Mouse (Mus musculus) limb, embryonic 12.5 days (tissue): ENCODE measurements at regions not wholly inside any gene's neighbourhood (a gene's known extent, or its start where the extent isn't known, plus 50 kb on each side); places are given as distances from the start of the nearest gene placed in this dataset.
"Not testable (repeated sequence)": the region's sequence is repeated elsewhere in the genome, so short reads cannot be mapped to it uniquely, and the experiment has no call there.

Experiments used
- ATAC-seq: fragments of 200-750 bp; cut with Nextera tagmentation; 2 replicates; pipeline ENCODE4 v1.8.0; 2017; ENCODE audit warnings: low read depth, moderate TSS enrichment; ENCODE audit not compliant: insufficient number of reproducible peaks, insufficient read depth, low FRiP score, low TSS enrichment
- H3K27ac ChIP-seq: fragments of 300-500 bp; sonication (generic); 2 replicates; pipeline ENCODE4 v1.5.1; 2016; ENCODE audit warnings: mild to moderate bottlenecking, moderate library complexity
- H3K27me3 ChIP-seq: fragments of 300-500 bp; sonication (generic); 2 replicates; pipeline ENCODE4 v1.6.1; 2016; ENCODE audit warnings: mild to moderate bottlenecking, moderate library complexity
- H3K36me3 ChIP-seq: fragments of 300-500 bp; sonication (generic); 2 replicates; pipeline ENCODE4 v1.6.1; 2016; ENCODE audit warnings: mild to moderate bottlenecking, moderate library complexity
- H3K4me1 ChIP-seq: fragments of 300-500 bp; sonication (generic); replicated peaks from 2 replicates; pipeline ENCODE4 v1.6.1; 2016
- H3K4me2 ChIP-seq: fragments of 300-500 bp; sonication (generic); 2 replicates; pipeline ENCODE4 v1.6.1; 2016; ENCODE audit warnings: mild to moderate bottlenecking, moderate library complexity
- H3K4me3 ChIP-seq: fragments of 300-500 bp; sonication (generic); replicated peaks from 2 replicates; pipeline ENCODE4 v1.5.1; 2016; ENCODE audit warnings: mild to moderate bottlenecking
- H3K9ac ChIP-seq: fragments of 300-500 bp; sonication (generic); replicated peaks from 2 replicates; pipeline ENCODE4 v1.6.1; 2016; ENCODE audit warnings: mild to moderate bottlenecking, moderate library complexity
- H3K9me3 ChIP-seq: fragments of 300-500 bp; sonication (generic); 2 replicates; pipeline ENCODE4 v1.6.1; 2016; ENCODE audit warnings: mild to moderate bottlenecking, moderate library complexity
- WGBS: fragments of 180-500 bp; shearing (Covaris S2); methylation state at CpG from one replicate; pipeline ENCODE4 v1.1.7; 2016; 5-methylcytosine and 5-hydroxymethylcytosine counted together

DNA sequence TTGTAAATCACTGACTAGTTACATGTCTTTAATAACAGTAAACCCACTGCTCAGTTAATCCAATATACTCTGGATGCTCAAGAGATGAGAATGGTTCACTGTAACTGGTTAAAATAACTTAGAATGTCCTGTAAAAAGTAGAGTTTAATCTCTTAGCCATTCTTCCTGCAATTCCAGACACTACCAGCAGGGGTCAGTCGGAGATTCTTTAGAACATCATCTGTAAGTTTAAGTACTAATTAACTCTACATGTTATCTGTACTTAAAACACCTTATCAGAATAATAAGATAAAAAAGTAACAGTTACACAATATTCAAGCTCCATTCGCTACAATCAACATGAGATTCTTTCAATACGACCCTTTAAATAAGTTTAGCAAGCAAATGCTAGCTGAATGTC, 58.7 kb upstream of the Olig3 start:
- Histone ChIP-seq H3K27ac (no peak overlapping the region), H3K9ac (no peak overlapping the region), H3K9me3 (no peaks in the 10 kb centered on the region), H3K36me3 (no peaks in the 10 kb centered on the region), H3K4me2 (no peak overlapping the region), H3K27me3 (0 out of 2 replicates have a peak, but pooled peaks cover 3% of the 10 kb centered on the region), H3K4me1 (no peaks in the 10 kb centered on the region), H3K4me3 (no peak overlapping the region)
- 57% methylated on average over 3 of the region's 3 CpGs for WGBS
- no peak for ATAC-seq

DNA sequence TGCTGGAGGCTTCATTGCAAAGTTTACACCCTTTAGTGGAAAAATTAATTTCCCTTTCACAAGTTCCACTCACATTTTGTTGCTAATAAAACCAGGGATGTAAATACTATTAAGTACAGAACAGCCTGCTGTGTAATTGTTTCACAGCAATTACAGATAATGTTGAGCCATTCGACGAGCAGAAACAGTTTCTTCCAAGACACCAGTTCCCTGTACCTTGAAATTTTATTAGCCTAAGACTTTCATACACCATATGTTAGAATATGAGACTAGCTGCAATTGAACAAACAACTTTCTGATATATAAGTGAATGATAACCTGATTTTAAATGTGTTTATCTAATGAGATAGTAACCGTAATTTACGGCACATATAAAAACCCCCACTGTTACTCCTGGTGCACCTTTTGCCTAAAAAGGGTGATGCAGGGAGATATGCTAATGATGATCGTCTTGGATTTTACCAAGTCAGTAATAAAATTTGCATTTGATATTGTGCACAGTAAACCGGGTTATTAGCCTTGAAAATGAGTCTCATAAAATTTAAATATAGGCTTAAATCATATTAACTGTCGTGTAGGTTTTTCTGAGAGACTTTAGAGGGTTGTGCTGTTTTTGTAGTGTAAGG, 60.8 kb upstream of the Olig3 start:
- H3K4me1 ChIP-seq = no peaks in the 10 kb centered on the region
- ATAC-seq = no peak
- 49% methylated on average over 7 of the region's 7 CpGs for WGBS
- no peaks in the 10 kb centered on the region for H3K9me3 ChIP-seq
- H3K36me3 ChIP-seq = no peaks in the 10 kb centered on the region
- H3K9ac ChIP-seq = no peak overlapping the region
- 0 out of 2 replicates have a peak, but pooled peaks cover 3% of the 10 kb centered on the region for H3K27me3 ChIP-seq
- H3K4me2 ChIP-seq = no peak overlapping the region
- H3K27ac ChIP-seq = no peak overlapping the region
- H3K4me3 ChIP-seq = no peak overlapping the region

- no peaks in the 10 kb centered on the region for H3K36me3 ChIP-seq
- no peaks in the 10 kb centered on the region for H3K4me1 ChIP-seq
- no peak for ATAC-seq
- no peaks in the 10 kb centered on the region for H3K9me3 ChIP-seq
- H3K27me3 ChIP-seq = 0 out of 2 replicates have a peak, but pooled peaks cover 3% of the 10 kb centered on the region
- no peak overlapping the region for H3K4me2 ChIP-seq
- H3K9ac ChIP-seq = no peak overlapping the region
- no peak overlapping the region for H3K27ac ChIP-seq
- no peak overlapping the region for H3K4me3 ChIP-seq
- WGBS = 83% methylated on average over 5 of the region's 5 CpGs
These were observed 64.9 kb upstream of the Olig3 start for GRCm38 (mm10) chr10:19291474-19291873.

- H3K9ac ChIP-seq, H3K9me3 ChIP-seq, H3K4me2 ChIP-seq, ATAC-seq, H3K27me3 ChIP-seq, H3K4me3 ChIP-seq, H3K4me1 ChIP-seq, H3K27ac ChIP-seq, H3K36me3 ChIP-seq: not testable (repeated sequence)
- WGBS = 83% methylated on average over 3 of the region's 3 CpGs
These were observed 65.3 kb upstream of the Olig3 start for GRCm38 (mm10) chr10:19291039-19291438.

GRCm38 (mm10) chr10:19282166-19282565, 74.2 kb upstream of the Olig3 start:
- Histone ChIP-seq H3K4me3 (no peak overlapping the region), H3K9me3 (no peaks in the 10 kb centered on the region), H3K9ac (no peak overlapping the region), H3K27ac (no peak overlapping the region), H3K4me2 (no peak overlapping the region), H3K4me1 (no peaks in the 10 kb centered on the region), H3K27me3 (no peaks in the 10 kb centered on the region), H3K36me3 (no peaks in the 10 kb centered on the region)
- 93% methylated on average over 3 of the region's 3 CpGs for WGBS
- ATAC-seq = no peak

- no peak for ATAC-seq
- Histone ChIP-seq H3K27me3 (no peaks in the 10 kb centered on the region), H3K9ac (no peak overlapping the region), H3K36me3 (no peaks in the 10 kb centered on the region), H3K4me2 (no peak overlapping the region), H3K27ac (no peak overlapping the region), H3K4me3 (no peak overlapping the region), H3K9me3 (no peaks in the 10 kb centered on the region), H3K4me1 (no peaks in the 10 kb centered on the region)
- WGBS = 89% methylated on average over 4 of the region's 4 CpGs
These were observed 75.3 kb upstream of the Olig3 start for GRCm38 (mm10) chr10:19281021-19281420.

- Histone ChIP-seq H3K36me3 (no peaks in the 10 kb centered on the region), H3K9ac (no peak overlapping the region), H3K4me2 (no peak overlapping the region), H3K4me1 (no peaks in the 10 kb centered on the region), H3K4me3 (no peak overlapping the region), H3K27me3 (no peaks in the 10 kb centered on the region), H3K27ac (no peak overlapping the region), H3K9me3 (no peaks in the 10 kb centered on the region)
- WGBS = 37% methylated on average over 5 of the region's 5 CpGs
- ATAC-seq = no peak
These were observed 78.0 kb upstream of the Olig3 start for GRCm38 (mm10) chr10:19278189-19278842.

DNA sequence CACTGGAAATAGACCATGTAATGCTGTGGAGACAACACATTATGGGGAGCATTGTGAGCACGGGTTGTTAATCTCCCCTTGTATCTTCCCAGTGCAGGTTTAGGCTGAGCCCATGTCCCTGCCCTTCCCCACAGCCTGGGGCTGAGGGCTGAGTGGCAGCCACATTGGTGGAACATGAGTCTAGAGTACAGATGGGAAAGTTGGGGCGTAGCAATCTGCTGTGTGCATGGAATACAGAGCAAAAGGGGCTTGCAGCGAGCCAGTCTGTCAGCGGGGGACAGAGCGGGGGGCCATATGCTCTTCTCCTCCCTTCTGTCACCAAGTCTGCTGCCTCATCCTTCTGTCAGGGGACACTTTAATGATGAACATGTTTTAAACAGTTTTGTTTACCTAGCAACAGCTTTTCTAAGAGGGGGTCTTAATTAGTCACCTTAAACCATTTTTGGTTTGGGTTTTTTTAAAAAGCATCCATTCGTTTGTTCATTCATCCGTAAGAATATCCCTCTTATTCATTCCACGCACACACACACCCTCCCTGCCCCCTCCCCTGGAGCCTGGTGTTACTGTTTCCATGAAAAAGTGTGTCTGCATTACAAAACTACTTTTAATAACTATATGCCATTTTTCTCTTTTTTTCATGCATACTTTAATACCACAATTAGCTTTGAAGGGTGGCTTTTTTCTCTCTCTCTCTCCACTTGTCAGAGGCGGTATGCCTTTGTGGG, 79.1 kb upstream of the Olig3 start:
- ATAC-seq = no peak
- Histone ChIP-seq H3K4me2 (no peak overlapping the region), H3K9ac (no peak overlapping the region), H3K36me3 (no peaks in the 10 kb centered on the region), H3K4me1 (no peaks in the 10 kb centered on the region), H3K4me3 (no peak overlapping the region), H3K27me3 (no peaks in the 10 kb centered on the region), H3K9me3 (no peaks in the 10 kb centered on the region), H3K27ac (no peak overlapping the region)
- WGBS = 65% methylated on average over 9 of the region's 9 CpGs

DNA sequence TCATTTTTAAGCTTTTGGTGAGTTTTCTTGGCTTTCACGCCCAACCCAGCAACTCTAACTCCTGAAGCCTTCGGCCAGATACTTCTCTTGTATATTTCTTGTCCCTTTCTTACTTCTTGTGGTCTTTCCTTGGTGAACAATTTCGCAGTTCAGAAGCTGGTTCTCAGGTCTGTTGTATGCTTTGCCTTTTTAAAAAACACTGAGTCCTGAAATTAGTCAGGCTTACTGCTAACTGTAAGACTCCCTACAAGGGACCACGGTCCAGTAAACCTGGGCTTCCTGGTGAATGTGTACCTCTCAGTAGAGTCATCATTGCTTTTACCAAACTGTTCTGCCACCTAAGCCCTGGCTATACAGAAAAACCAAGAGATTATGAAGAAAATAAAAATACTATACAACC, 81.3 kb upstream of the Olig3 start:
- no peak overlapping the region for H3K9ac ChIP-seq
- ATAC-seq = no peak
- H3K4me3 ChIP-seq = no peak overlapping the region
- no peak overlapping the region for H3K27ac ChIP-seq
- H3K36me3 ChIP-seq = no peaks in the 10 kb centered on the region
- H3K9me3 ChIP-seq = no peaks in the 10 kb centered on the region
- H3K4me2 ChIP-seq = no peak overlapping the region
- H3K4me1 ChIP-seq = no peaks in the 10 kb centered on the region
- H3K27me3 ChIP-seq = no peaks in the 10 kb centered on the region
- WGBS = 89% methylated on average over 4 of the region's 4 CpGs

- WGBS = 56% methylated on average over 1 of the region's 1 CpGs
- no peaks in the 10 kb centered on the region for H3K4me1 ChIP-seq
These were observed 86.9 kb upstream of the Olig3 start for GRCm38 (mm10) chr10:19269418-19269817.

GRCm38 (mm10) chr10:19268051-19268450, 88.3 kb upstream of the Olig3 start:
- H3K9ac ChIP-seq = no peak overlapping the region
- no peak overlapping the region for H3K4me2 ChIP-seq
- H3K27me3 ChIP-seq = no peaks in the 10 kb centered on the region
- 71% methylated on average over 4 of the region's 4 CpGs for WGBS
- ATAC-seq = no peak
- H3K4me1 ChIP-seq = no peaks in the 10 kb centered on the region
- H3K36me3 ChIP-seq = no peaks in the 10 kb centered on the region
- no peak overlapping the region for H3K27ac ChIP-seq
- H3K4me3 ChIP-seq = no peak overlapping the region
- no peaks in the 10 kb centered on the region for H3K9me3 ChIP-seq

More at GRCm38 (mm10) chr10:19269418-19269817, 86.9 kb upstream of the Olig3 start:
- Histone ChIP-seq H3K27me3 (no peaks in the 10 kb centered on the region), H3K27ac (no peak overlapping the region), H3K36me3 (no peaks in the 10 kb centered on the region), H3K4me3 (no peak overlapping the region), H3K9ac (no peak overlapping the region), H3K4me2 (no peak overlapping the region), H3K9me3 (no peaks in the 10 kb centered on the region)
- no peak for ATAC-seq
